Mouse (Mus musculus): ENCODE measurements around the gene Zc3h12d.
A peak's percentile ranks its signal among the peaks of the same experiment; 100 is the strongest.

The Zc3h12d gene

DNA sequence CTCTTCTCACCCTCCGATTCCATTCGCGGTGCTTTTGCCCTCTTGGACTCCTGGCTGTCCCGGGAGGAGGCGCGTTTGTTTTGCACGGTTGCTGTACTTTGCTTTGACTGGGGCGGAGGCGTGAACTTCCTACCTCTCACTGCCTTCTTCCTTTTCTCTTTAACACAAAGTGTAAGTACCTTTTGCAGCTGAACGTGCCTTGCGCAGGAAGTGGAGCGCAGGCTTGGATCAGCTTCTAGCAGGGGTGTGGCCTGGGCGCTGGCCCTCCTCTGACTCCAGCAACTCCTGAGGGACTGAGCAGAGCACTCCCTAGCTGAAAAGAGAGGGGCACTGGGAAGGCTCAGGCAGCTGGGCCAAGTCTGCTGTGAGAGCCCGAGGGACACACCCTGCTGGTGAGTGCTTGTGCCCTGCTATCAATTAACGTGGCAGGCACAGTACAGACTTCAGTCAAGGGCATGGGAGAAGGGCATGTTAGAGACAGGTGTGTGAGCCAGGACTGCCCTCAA, at the start of gene Zc3h12d:
TSS of gene Zc3h12d (plus strand) at position 300 of the 506 bp plus-strand sequence.
- peak; percentile 79 for DNase-seq (ENCODE audit: low spot score)

- no peak for DNase-seq (ENCODE audit: low spot score)
Measured at GRCm38 (mm10) chr10:7787319-7787718, 45.0 kb upstream of the Zc3h12d start.

GRCm38 (mm10) chr10:7792254-7792750, 40.0 kb upstream of the Zc3h12d start:
- no peak for DNase-seq (ENCODE audit: low spot score)

DNA sequence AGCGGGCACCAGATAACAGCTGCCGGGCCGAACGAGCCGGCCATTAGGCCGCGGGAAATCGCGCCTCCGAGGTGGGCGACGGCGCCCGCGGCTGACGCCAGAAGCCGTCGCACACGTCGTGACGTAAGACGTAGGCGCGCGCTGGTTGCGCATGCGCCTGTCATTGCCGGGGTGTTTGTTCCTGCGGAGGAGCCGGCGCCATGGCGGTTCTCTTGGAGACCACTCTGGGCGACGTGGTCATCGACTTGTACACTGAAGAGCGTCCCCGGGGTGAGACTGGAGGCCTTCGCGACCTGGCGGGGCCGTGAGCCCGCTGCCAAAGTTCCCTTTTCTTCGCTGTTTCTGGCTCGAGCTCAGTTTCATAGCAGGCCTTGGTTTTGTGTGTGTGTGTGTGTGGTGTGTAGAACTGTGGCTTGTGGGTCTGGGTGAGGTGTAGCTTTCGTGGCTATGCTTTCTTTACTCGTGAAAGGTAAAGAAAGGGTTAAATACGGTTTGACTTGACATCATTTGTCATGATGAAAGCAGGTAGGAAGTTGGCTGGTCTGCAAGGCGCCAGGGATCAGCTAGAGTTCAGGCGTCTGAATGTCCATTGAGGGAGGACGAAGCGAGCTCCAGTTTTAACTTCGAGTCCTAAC, 39.4 kb upstream of the Zc3h12d start, which contains the start of the genes Ginm1 and Ppil4:
TSS of gene Ginm1 (minus strand) at position 74 of the 635 bp plus-strand sequence.
TSS of gene Ppil4 (plus strand) at position 141 of the 635 bp plus-strand sequence.
- DNase-seq (ENCODE audit: low spot score) = peak; percentile 91

- DNase-seq (ENCODE audit: low spot score) = no peak
Measured at GRCm38 (mm10) chr10:7801258-7801657, 31.0 kb upstream of the Zc3h12d start.

DNA sequence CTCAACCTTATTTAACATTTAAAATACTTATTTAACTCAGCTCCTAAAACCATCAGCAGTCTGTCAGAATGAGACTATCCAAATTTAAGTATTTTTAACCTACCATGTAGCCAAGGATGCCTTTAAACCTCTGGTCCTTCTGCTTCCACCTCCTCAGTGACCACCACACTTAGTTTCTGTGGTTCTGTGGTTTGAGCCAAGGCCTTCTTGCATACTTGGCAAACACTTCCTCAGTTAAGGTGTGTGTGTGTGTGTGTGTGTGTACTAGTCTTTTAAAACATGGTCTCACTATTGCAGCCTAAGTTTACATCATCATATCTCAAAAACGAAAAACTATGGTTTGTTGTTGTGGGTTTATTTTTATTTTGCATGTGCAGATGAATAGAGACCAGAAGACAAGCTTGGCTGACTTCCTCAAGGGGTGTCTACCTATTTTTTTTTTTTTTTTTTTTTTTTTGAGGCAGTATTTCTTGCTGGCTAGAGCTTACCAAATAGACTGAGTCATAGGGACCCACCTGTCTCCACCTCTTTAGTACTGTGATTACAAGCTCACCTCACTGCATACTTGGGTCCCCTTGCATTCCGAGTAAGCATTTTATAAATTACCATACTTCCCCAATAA, 29.6 kb upstream of the Zc3h12d start:
- DNase-seq (ENCODE audit: low spot score) = no peak

DNA sequence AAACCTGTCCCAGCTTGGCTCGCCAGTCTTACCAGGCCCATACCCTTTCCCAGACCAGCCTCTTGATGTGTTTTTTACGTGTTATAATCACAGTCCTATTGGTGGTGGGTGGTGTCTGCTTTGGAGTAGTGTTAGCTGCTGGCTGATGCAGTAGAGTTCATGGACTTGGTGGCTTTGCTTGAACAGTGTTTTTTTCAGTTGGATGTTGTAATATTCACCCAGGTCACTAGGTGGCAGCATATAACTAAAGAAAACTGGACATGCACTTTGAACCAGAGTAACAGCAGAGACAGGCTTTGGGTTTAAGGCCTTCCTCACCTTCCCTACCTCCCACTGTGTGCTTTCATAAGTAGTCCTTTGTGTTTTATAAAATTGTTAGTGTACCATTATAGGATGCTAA, 22.3 kb upstream of the Zc3h12d start:
- peak; percentile 71 for DNase-seq (ENCODE audit: low spot score)

- DNase-seq (ENCODE audit: low spot score) = no peak
Measured at GRCm38 (mm10) chr10:7816476-7816875, 15.8 kb upstream of the Zc3h12d start.

DNA sequence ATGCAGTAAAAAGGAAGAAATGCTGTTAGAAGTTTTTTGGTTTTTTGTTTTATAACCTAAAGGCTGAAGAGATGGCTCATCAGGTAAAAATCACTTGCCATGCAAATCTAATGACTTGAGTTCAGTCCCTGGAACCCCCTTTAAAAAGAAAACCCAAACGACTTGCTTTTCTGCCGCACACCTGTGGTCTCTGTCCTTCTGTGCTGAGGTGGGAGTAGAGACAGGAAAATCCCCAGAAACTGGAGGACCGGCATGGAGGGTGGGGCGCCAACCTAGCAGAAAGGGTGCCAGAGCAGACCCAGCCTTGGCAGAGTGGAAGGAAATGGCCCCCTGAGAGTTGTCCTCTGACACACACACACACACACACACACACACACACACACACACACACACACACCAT, 13.6 kb upstream of the Zc3h12d start:
- no peak for DNase-seq (ENCODE audit: low spot score)

DNA sequence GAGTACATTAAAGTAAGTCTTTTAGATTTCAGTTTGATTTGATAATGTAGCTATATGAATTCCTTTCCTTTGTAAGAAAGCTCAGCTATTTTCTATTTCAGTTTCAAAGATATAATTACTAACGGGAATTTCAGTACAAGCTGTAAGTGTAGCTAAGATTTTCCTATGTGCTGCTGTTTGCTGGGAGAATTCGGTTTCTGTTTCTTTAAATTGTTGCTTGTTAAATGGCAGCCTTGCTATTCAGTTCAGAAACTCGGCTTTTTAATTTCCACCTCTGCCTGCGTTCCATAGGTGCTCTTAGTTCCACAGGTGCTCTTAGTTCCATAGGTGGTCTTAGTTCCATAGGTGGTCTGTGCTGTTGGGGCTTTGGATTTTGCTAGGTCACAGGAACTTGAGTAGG, 13.1 kb upstream of the Zc3h12d start:
- DNase-seq (ENCODE audit: low spot score) = no peak

DNA sequence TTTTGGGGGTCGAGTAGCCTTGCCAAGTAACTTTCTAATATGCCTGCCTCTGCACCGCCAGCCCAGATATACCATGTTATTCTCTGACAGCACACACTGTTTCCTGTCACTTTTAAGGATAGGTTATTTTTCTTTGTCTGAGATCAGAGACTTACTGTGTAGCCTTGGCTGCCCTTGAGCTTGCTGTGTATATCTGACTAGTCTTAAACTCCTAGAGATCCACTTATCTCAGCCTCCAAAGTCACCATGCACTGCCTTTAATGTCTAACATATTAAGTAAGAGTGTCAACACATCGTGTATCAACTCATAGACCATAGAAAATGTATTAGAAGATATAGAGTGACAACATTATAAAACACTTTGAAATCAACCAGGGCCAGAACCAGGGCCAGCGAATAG, 12.7 kb upstream of the Zc3h12d start:
- DNase-seq (ENCODE audit: low spot score) = peak; percentile 31

DNA sequence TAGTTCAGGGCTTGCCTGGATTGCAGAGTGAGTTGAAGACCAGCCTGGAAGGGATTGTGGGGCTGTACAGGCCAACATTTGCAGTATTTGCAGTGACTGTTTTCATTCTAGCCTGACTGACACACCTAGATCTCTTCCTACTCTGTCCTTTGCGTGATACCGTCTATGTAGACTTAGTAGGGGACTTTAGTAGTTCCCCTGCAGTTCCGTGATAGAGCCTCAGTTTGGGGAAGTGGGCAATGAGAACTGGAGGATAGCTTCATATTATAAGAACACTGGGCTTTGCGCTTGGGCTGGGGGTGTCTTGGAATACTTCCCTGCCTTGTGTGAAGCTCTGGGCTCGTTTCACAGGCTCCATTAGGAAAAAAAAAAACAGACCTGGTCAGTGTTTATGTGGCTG, 12.1 kb upstream of the Zc3h12d start:
- DNase-seq (ENCODE audit: low spot score) = no peak

- no peak for DNase-seq (ENCODE audit: low spot score)
Measured at GRCm38 (mm10) chr10:7821981-7822380, 10.3 kb upstream of the Zc3h12d start.

- DNase-seq (ENCODE audit: low spot score) = peak; percentile 85
Measured at GRCm38 (mm10) chr10:7824663-7825280, 7.5 kb upstream of the Zc3h12d start.

GRCm38 (mm10) chr10:7825281-7825665, 7.0 kb upstream of the Zc3h12d start:
- no peak for DNase-seq (ENCODE audit: low spot score)

GRCm38 (mm10) chr10:7826106-7826505, 6.2 kb upstream of the Zc3h12d start:
- DNase-seq (ENCODE audit: low spot score) = peak; percentile 42

- DNase-seq (ENCODE audit: low spot score) = peak; percentile 25
Measured at GRCm38 (mm10) chr10:7833377-7834165, 1.3 kb downstream of the Zc3h12d start.

DNA sequence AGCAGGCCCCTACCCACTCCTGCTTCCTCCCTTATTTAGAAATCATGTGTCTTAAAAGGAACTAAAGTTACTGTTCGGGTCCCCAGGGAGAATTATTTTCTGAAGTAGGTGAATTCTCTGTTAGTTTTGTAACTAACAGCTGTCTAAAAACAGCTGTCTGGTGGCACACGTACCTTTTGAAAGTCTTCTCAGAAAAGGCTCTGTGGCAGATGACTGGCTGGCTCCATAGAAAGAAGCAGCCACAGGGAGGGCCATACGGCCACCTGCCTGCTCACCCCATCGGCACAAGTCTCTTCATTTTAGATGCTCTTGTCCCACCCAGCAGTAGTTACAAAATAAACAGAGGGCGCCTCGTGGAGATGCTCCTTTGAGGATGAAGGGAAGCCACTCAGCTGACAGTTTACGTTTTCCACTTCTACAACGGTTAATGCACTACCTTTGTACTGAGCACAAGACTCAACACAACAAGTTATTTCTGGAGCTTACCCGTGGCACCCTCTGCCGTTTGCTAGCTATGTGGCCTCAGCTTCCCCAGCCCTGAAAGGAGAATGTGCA, 2.5 kb downstream of the Zc3h12d start:
- peak; percentile 49 for DNase-seq (ENCODE audit: low spot score)

GRCm38 (mm10) chr10:7836902-7837301, 4.6 kb downstream of the Zc3h12d start:
- DNase-seq (ENCODE audit: low spot score) = no peak

GRCm38 (mm10) chr10:7837446-7837845, 5.2 kb downstream of the Zc3h12d start:
- no peak for DNase-seq (ENCODE audit: low spot score)

- no peak for DNase-seq (ENCODE audit: low spot score)
Measured at GRCm38 (mm10) chr10:7838036-7838435, 5.8 kb downstream of the Zc3h12d start.
